Mouse (Mus musculus) hindbrain, embryonic 12.5 days (tissue): ENCODE data around the gene Tldc1. TPM values are rescaled to one million over a fixed set of nuclear protein-coding genes. Genes with fewer than 3 reads are reported as not detected.
A peak's percentile ranks its signal among the peaks of the same experiment; 100 is the strongest.

Experiments
- ATAC-seq: fragments of 200-750 bp; cut with Nextera tagmentation; 2 replicates; pipeline ENCODE4 v1.8.0; 2017; ENCODE audit warnings: moderate TSS enrichment; ENCODE audit not compliant: low FRiP score
- H3K27ac ChIP-seq: fragments of 300-500 bp; sonication (generic); 2 replicates; pipeline ENCODE4 v1.5.1; 2016; ENCODE audit warnings: mild to moderate bottlenecking
- H3K27me3 ChIP-seq: fragments of 300-500 bp; sonication (generic); 2 replicates; pipeline ENCODE4 v1.6.1; 2016; ENCODE audit warnings: mild to moderate bottlenecking
- H3K36me3 ChIP-seq: fragments of 300-500 bp; sonication (generic); 2 replicates; pipeline ENCODE4 v1.6.1; 2016; ENCODE audit warnings: mild to moderate bottlenecking
- H3K4me1 ChIP-seq: fragments of 300-500 bp; sonication (generic); 2 replicates; pipeline ENCODE4 v1.6.1; 2016
- H3K4me2 ChIP-seq: fragments of 300-500 bp; sonication (generic); replicated peaks from 2 replicates; pipeline ENCODE4 v1.6.1; 2016; ENCODE audit warnings: mild to moderate bottlenecking
- H3K4me3 ChIP-seq: fragments of 300-500 bp; sonication (generic); 2 replicates; pipeline ENCODE4 v1.5.1; 2016; ENCODE audit warnings: mild to moderate bottlenecking
- H3K9ac ChIP-seq: fragments of 300-500 bp; sonication (generic); 2 replicates; pipeline ENCODE4 v1.6.1; 2016; ENCODE audit warnings: mild to moderate bottlenecking, moderate library complexity
- H3K9me3 ChIP-seq: fragments of 300-500 bp; sonication (generic); replicated peaks from 2 replicates; pipeline ENCODE4 v1.6.1; 2016; ENCODE audit warnings: mild to moderate bottlenecking
- WGBS: fragments of 180-500 bp; shearing (Covaris S2); methylation state at CpG from one replicate; pipeline ENCODE4 v1.1.7; 2016; 5-methylcytosine and 5-hydroxymethylcytosine counted together
- polyA plus RNA-seq: library from polyadenylated mRNA; unstranded; fragments of >200 nt; fragmentation: Nextera tagmentation; extraction: Ambion mirVana; gene quantifications from 2 replicates; pipeline ENCODE4 v1.2.1, GENCODE M21; 2016

Tldc1 gene
- polyA plus RNA-seq, 1 experiment from 2014 or later: 12.2 TPM

- H3K36me3 ChIP-seq: no peaks in the 10 kb centered on the region
- peaks cover 36% of the 10 kb centered on the region for H3K4me1 ChIP-seq
- H3K27ac ChIP-seq: peak overlapping the region; percentile 79
- ATAC-seq: peak; percentile 74
- H3K4me3 ChIP-seq: no peak overlapping the region
- H3K27me3 ChIP-seq: no peaks in the 10 kb centered on the region
- peak overlapping the region; percentile 35 for H3K4me2 ChIP-seq
- H3K9me3 ChIP-seq: no peaks in the 10 kb centered on the region
- 6% methylated on average over 15 of the region's 15 CpGs for WGBS
- no peak overlapping the region for H3K9ac ChIP-seq
Observed at GRCm38 (mm10) chr8:119798170-119798964, 20.2 kb upstream of the Tldc1 start.

GRCm38 (mm10) chr8:119795651-119796050, 17.4 kb upstream of the Tldc1 start:
- 84% methylated on average over 3 of the region's 3 CpGs for WGBS
- Histone ChIP-seq H3K9me3 (no peaks in the 10 kb centered on the region), H3K27me3 (no peaks in the 10 kb centered on the region), H3K4me1 (peaks cover 46% of the 10 kb centered on the region), H3K27ac (no peak overlapping the region), H3K9ac (no peak overlapping the region), H3K4me2 (no peak overlapping the region), H3K36me3 (no peaks in the 10 kb centered on the region), H3K4me3 (no peak overlapping the region)
- ATAC-seq: no peak

GRCm38 (mm10) chr8:119794689-119795088, 16.5 kb upstream of the Tldc1 start:
- Histone ChIP-seq H3K4me2 (no peak overlapping the region), H3K27ac (no peak overlapping the region)

GRCm38 (mm10) chr8:119791804-119792704, 13.8 kb upstream of the Tldc1 start:
- 4% methylated on average over 16 of the region's 16 CpGs for WGBS
- no peak overlapping the region for H3K4me3 ChIP-seq

More at GRCm38 (mm10) chr8:119794689-119795088, 16.5 kb upstream of the Tldc1 start:
- no peaks in the 10 kb centered on the region for H3K27me3 ChIP-seq
- peaks cover 43% of the 10 kb centered on the region for H3K4me1 ChIP-seq
- no peaks in the 10 kb centered on the region for H3K36me3 ChIP-seq
- ATAC-seq: no peak
- no peak overlapping the region for H3K9ac ChIP-seq
- no peak overlapping the region for H3K4me3 ChIP-seq
- 37% methylated on average over 7 of the region's 7 CpGs for WGBS
- no peaks in the 10 kb centered on the region for H3K9me3 ChIP-seq

GRCm38 (mm10) chr8:119789581-119789980, 11.4 kb upstream of the Tldc1 start:
- Histone ChIP-seq H3K36me3 (no peaks in the 10 kb centered on the region), H3K4me2 (no peak overlapping the region), H3K4me1 (peaks cover 49% of the 10 kb centered on the region), H3K4me3 (no peak overlapping the region), H3K9me3 (no peaks in the 10 kb centered on the region), H3K27me3 (no peaks in the 10 kb centered on the region), H3K27ac (no peak overlapping the region), H3K9ac (no peak overlapping the region)
- ATAC-seq: no peak
- WGBS: 76% methylated on average over 7 of the region's 7 CpGs

More at GRCm38 (mm10) chr8:119791804-119792704, 13.8 kb upstream of the Tldc1 start:
- H3K9me3 ChIP-seq: no peaks in the 10 kb centered on the region
- H3K36me3 ChIP-seq: no peaks in the 10 kb centered on the region
- no peaks in the 10 kb centered on the region for H3K27me3 ChIP-seq
- H3K4me2 ChIP-seq: no peak overlapping the region
- H3K4me1 ChIP-seq: peaks cover 38% of the 10 kb centered on the region
- ATAC-seq: peak; percentile 68
- H3K27ac ChIP-seq: peak overlapping the region; percentile 79
- H3K9ac ChIP-seq: no peak overlapping the region

GRCm38 (mm10) chr8:119788607-119789381, 10.6 kb upstream of the Tldc1 start:
- Histone ChIP-seq H3K27ac (no peak overlapping the region), H3K4me2 (no peak overlapping the region), H3K9ac (no peak overlapping the region), H3K36me3 (no peaks in the 10 kb centered on the region), H3K27me3 (no peaks in the 10 kb centered on the region), H3K4me3 (no peak overlapping the region), H3K9me3 (no peaks in the 10 kb centered on the region), H3K4me1 (peaks cover 49% of the 10 kb centered on the region)
- WGBS: 66% methylated on average over 9 of the region's 9 CpGs
- no peak for ATAC-seq

- H3K4me2 ChIP-seq: no peak overlapping the region
- no peak for ATAC-seq
- H3K27ac ChIP-seq: no peak overlapping the region
- H3K36me3 ChIP-seq: no peaks in the 10 kb centered on the region
- peaks cover 46% of the 10 kb centered on the region for H3K4me1 ChIP-seq
- 45% methylated on average over 4 of the region's 4 CpGs for WGBS
- H3K4me3 ChIP-seq: no peak overlapping the region
- no peak overlapping the region for H3K9ac ChIP-seq
- H3K9me3 ChIP-seq: no peaks in the 10 kb centered on the region
- H3K27me3 ChIP-seq: no peaks in the 10 kb centered on the region
Observed at GRCm38 (mm10) chr8:119787341-119787740, 9.1 kb upstream of the Tldc1 start.

- Histone ChIP-seq H3K36me3 (no peaks in the 10 kb centered on the region), H3K4me3 (no peak overlapping the region), H3K4me1 (peaks cover 41% of the 10 kb centered on the region), H3K9ac (no peak overlapping the region), H3K27me3 (no peaks in the 10 kb centered on the region), H3K4me2 (no peak overlapping the region), H3K27ac (no peak overlapping the region), H3K9me3 (no peaks in the 10 kb centered on the region)
- WGBS: 92% methylated on average over 3 of the region's 3 CpGs
- no peak for ATAC-seq
Observed at GRCm38 (mm10) chr8:119786871-119787270, 8.7 kb upstream of the Tldc1 start.

GRCm38 (mm10) chr8:119785764-119786405, 7.7 kb upstream of the Tldc1 start:
- H3K27ac ChIP-seq: peak overlapping the region; percentile 73
- no peak overlapping the region for H3K9ac ChIP-seq
- no peak overlapping the region for H3K4me3 ChIP-seq
- H3K27me3 ChIP-seq: no peaks in the 10 kb centered on the region
- H3K9me3 ChIP-seq: no peaks in the 10 kb centered on the region
- H3K4me2 ChIP-seq: peak overlapping the region; percentile 17
- 33% methylated on average over 18 of the region's 18 CpGs for WGBS
- H3K4me1 ChIP-seq: peaks cover 32% of the 10 kb centered on the region
- peak; percentile 72 for ATAC-seq
- H3K36me3 ChIP-seq: no peaks in the 10 kb centered on the region

- no peak overlapping the region for H3K4me3 ChIP-seq
- H3K4me1 ChIP-seq: peaks cover 26% of the 10 kb centered on the region
- 66% methylated on average over 7 of the region's 7 CpGs for WGBS
- no peak overlapping the region for H3K4me2 ChIP-seq
- H3K36me3 ChIP-seq: no peaks in the 10 kb centered on the region
- ATAC-seq: no peak
- H3K27me3 ChIP-seq: no peaks in the 10 kb centered on the region
- no peaks in the 10 kb centered on the region for H3K9me3 ChIP-seq
- H3K27ac ChIP-seq: no peak overlapping the region
- no peak overlapping the region for H3K9ac ChIP-seq
Observed at GRCm38 (mm10) chr8:119784676-119785075, 6.5 kb upstream of the Tldc1 start.

GRCm38 (mm10) chr8:119784141-119784574, 5.9 kb upstream of the Tldc1 start:
- 49% methylated on average over 9 of the region's 9 CpGs for WGBS
- Histone ChIP-seq H3K27ac (no peak overlapping the region), H3K9me3 (no peaks in the 10 kb centered on the region), H3K36me3 (no peaks in the 10 kb centered on the region), H3K4me2 (no peak overlapping the region), H3K27me3 (no peaks in the 10 kb centered on the region), H3K4me3 (no peak overlapping the region), H3K4me1 (peaks cover 23% of the 10 kb centered on the region), H3K9ac (peak overlapping the region; percentile 23; the same call in 1 of the 2 replicates)
- no peak for ATAC-seq
